Comparison of ENCODE assay signal across 8 mouse cellular contexts in the genomic region with DNA sequence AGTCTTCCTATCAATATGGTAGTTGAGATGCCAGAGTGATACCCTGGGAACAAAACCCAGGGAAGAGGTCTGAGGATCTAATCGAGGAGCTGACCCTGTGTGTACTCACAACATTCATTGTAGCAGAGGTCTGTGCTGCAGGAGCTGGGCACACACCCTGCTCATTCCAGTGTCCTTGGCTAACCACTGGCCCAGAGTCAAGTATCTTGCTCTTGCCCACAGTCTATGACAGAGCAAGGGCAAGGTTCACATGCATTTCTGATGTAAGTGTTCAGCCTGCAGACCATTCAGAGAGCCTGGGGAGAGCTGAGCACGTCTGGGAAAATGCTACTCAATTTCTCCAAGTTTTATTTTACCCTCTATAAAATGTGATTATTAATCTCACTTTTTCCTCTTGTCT.
DNase-seq lines count a peak whose midpoint lies in the region; ATAC-seq and TF ChIP-seq lines count a peak whose summit lies in the region.
"Had no signal": no experiment of that assay in that cellular context is flagged by ENCODE, and none has a peak within 500 bp of the region (broad histone marks: within the 10 kb centered on the region; RNA-seq: fewer than 3 reads in every experiment).

No protein-coding gene starts in this region.

- no peaks in the 10 kb centered on the region for H3K27me3 ChIP-seq in lung, postnatal 0 days (replicated peaks; ENCODE audit: insufficient read depth, low read length)
- H3K27me3 ChIP-seq in myocyte (ENCODE audit: control insufficient read depth, insufficient read depth, insufficient read length), result no peaks in the 10 kb centered on the region
- H3K27me3 ChIP-seq in forebrain, embryonic 16.5 days (replicated peaks; ENCODE audit: control insufficient read depth, insufficient read depth, low read length), result no peaks in the 10 kb centered on the region
- H3K27me3 ChIP-seq: Patski had no signal

- H3K27ac ChIP-seq in lung, postnatal 0 days (ENCODE audit: low read length), result peak overlapping the region; percentile 54
- H3K27ac ChIP-seq in brown adipose tissue, adult 24 weeks (replicated peaks; ENCODE audit: low read depth, low read length), result peak overlapping the region; percentile 82
- H3K27ac ChIP-seq in forebrain, embryonic 16.5 days (ENCODE audit: low read length), result no peak overlapping the region

- no peak overlapping the region for H3K4me3 ChIP-seq in lung, postnatal 0 days (ENCODE audit: low read depth, low read length)
- H3K4me3 ChIP-seq in brown adipose tissue, adult 24 weeks (ENCODE audit: insufficient read depth, low read depth, low read length), result no peak overlapping the region
- H3K4me3 ChIP-seq in myocyte, result no peak overlapping the region
- H3K4me3 ChIP-seq in forebrain, embryonic 16.5 days (replicated peaks; ENCODE audit: low read length), result no peak overlapping the region

- no peak overlapping the region for H3K9ac ChIP-seq in lung, postnatal 0 days (replicated peaks; ENCODE audit: low read depth)
- H3K9ac ChIP-seq in forebrain, embryonic 16.5 days (replicated peaks; ENCODE audit: low read depth, low read length), result no peak overlapping the region

- peak; percentile 83 for ATAC-seq in lung, postnatal 0 days
- no peak for ATAC-seq in forebrain, embryonic 16.5 days
- ATAC-seq in frontal cortex, adult (ENCODE audit: low TSS enrichment), result no peak
- ATAC-seq: Patski had no signal

- TF ChIP-seq CTCF in lung, postnatal 0 days (IDR thresholded peaks at IDR 0.05), result no peak

- WGBS in lung, postnatal 0 days, result 45% methylated on average over 2 of the region's 2 CpGs
- WGBS in forebrain, embryonic 16.5 days, result 81% methylated on average over 2 of the region's 2 CpGs

- 0 out of 2 replicates have a peak, but pooled peaks cover 3% of the 10 kb centered on the region for H3K4me1 ChIP-seq in lung, postnatal 0 days (ENCODE audit: insufficient read depth, low read depth, low read length)
- H3K4me1 ChIP-seq in brown adipose tissue, adult 24 weeks (ENCODE audit: control insufficient read depth, insufficient read depth, insufficient read length, low read length), result peaks cover 29% of the 10 kb centered on the region
- no peaks in the 10 kb centered on the region for H3K4me1 ChIP-seq in forebrain, embryonic 16.5 days (replicated peaks; ENCODE audit: control insufficient read depth, insufficient read depth, low read length)

- no peaks in the 10 kb centered on the region for H3K79me2 ChIP-seq in myocyte (ENCODE audit: control insufficient read depth, insufficient read depth)

- TF ChIP-seq EP300 in lung, postnatal 0 days (IDR thresholded peaks at IDR 0.05), result no peak

- DNase-seq in lung, postnatal 0 days (ENCODE audit: low spot score), result peak; percentile 45
- DNase-seq in lung, postnatal 10 days, result no peak
- peak; percentile 63 for DNase-seq in heart, postnatal 4 days

- no peak overlapping the region for H3K4me2 ChIP-seq in lung, postnatal 0 days (replicated peaks; ENCODE audit: low read depth, low read length)
- peak overlapping the region; percentile 43 for H3K4me2 ChIP-seq in myocyte (ENCODE audit: low read depth)
- H3K4me2 ChIP-seq in forebrain, embryonic 16.5 days (ENCODE audit: low read length), result no peak overlapping the region

- no peaks in the 10 kb centered on the region for H3K36me3 ChIP-seq in lung, postnatal 0 days (ENCODE audit: insufficient read depth, low read length)
- H3K36me3 ChIP-seq in myocyte (ENCODE audit: control insufficient read depth, insufficient read depth), result no peaks in the 10 kb centered on the region
- H3K36me3 ChIP-seq in forebrain, embryonic 16.5 days (ENCODE audit: control insufficient read depth, insufficient read depth), result no peaks in the 10 kb centered on the region

- no peaks in the 10 kb centered on the region for H3K9me3 ChIP-seq in lung, postnatal 0 days (ENCODE audit: low read length)
- no peaks in the 10 kb centered on the region for H3K9me3 ChIP-seq in forebrain, embryonic 16.5 days (ENCODE audit: control insufficient read depth, low read length)

- no peak for TF ChIP-seq POLR2A in myocyte (IDR thresholded peaks at IDR 0.05; ENCODE audit: insufficient read length, low read depth)

- H3ac ChIP-seq in myocyte (ENCODE audit: control insufficient read depth, insufficient read length), result no peak overlapping the region

TF ChIP-seq in myocyte, 11 proteins besides CTCF, POLR2A, EP300 and RAD21:
- TF ChIP-seq E2F4 (IDR thresholded peaks at IDR 0.05; ENCODE audit: insufficient read depth), result no peak
- peak in 1 of 3 experiments; percentile 8 for TF ChIP-seq MYOD1 (IDR thresholded peaks at IDR 0.05; ENCODE audit: control insufficient read depth in 1 of 3, insufficient read length in 2 of 3, low read depth in 2 of 3)
- TF ChIP-seq SRF (IDR thresholded peaks at IDR 0.05; ENCODE audit: control insufficient read depth, insufficient read length, low read depth), result no peak
- TF ChIP-seq CEBPB (IDR thresholded peaks at IDR 0.05; ENCODE audit: insufficient read depth, poor library complexity, severe bottlenecking), result 0 out of 2 replicates have a peak, but pooled peaks have one; percentile 50
- TF ChIP-seq USF1 (IDR thresholded peaks at IDR 0.05; ENCODE audit: low read depth), result no peak
- no peak for TF ChIP-seq MAX (IDR thresholded peaks at IDR 0.05; ENCODE audit: low read depth)
- peak in 1 of 3 experiments; percentile 38 for TF ChIP-seq MYOG (IDR thresholded peaks at IDR 0.05; ENCODE audit: control insufficient read depth in 1 of 3, insufficient read depth in 1 of 3, insufficient read length in 2 of 3, low read depth in 2 of 3)
- no peak for TF ChIP-seq TCF3 (IDR thresholded peaks at IDR 0.05; ENCODE audit: insufficient read length, low read depth)
- TF ChIP-seq POLR2AphosphoS2 (IDR thresholded peaks at IDR 0.05; ENCODE audit: insufficient read length, low read depth), result no peak
- TF ChIP-seq TCF12 (IDR thresholded peaks at IDR 0.05; ENCODE audit: insufficient read depth, poor library complexity, severe bottlenecking), result no peak
- TF ChIP-seq REST (IDR thresholded peaks at IDR 0.05; ENCODE audit: insufficient read depth, insufficient read length), result no peak
TF ChIP-seq in myocyte: peak in this region for 3.
